Mouse (Mus musculus) midbrain, embryonic 13.5 days (tissue): ENCODE measurements around the gene Ddx25. TPM values are rescaled to one million over a fixed set of nuclear protein-coding genes. Genes with fewer than 3 reads are reported as not detected.

Experiments used
- ATAC-seq: fragments of 200-750 bp; cut with Nextera tagmentation; 2 replicates; pipeline ENCODE4 v1.8.0; 2017; ENCODE audit warnings: mild to moderate bottlenecking, moderate TSS enrichment, moderate library complexity
- H3K27ac ChIP-seq: fragments of 300-500 bp; sonication (generic); 2 replicates; pipeline ENCODE4 v1.5.1; 2015; ENCODE audit warnings: inconsistent platforms, mild to moderate bottlenecking, moderate library complexity
- H3K27me3 ChIP-seq: fragments of 300-500 bp; sonication (generic); 2 replicates; pipeline ENCODE4 v1.6.1; 2015; ENCODE audit warnings: mild to moderate bottlenecking, inconsistent platforms
- H3K36me3 ChIP-seq: fragments of 300-500 bp; sonication (generic); 2 replicates; pipeline ENCODE4 v1.6.1; 2015; ENCODE audit warnings: mild to moderate bottlenecking, inconsistent platforms
- H3K4me1 ChIP-seq: fragments of 300-500 bp; sonication (generic); replicated peaks from 2 replicates; pipeline ENCODE4 v1.6.1; 2015; ENCODE audit warnings: inconsistent platforms
- H3K4me2 ChIP-seq: fragments of 300-500 bp; sonication (generic); replicated peaks from 2 replicates; pipeline ENCODE4 v1.6.1; 2015; ENCODE audit warnings: moderate library complexity, mild to moderate bottlenecking, inconsistent platforms
- H3K4me3 ChIP-seq: fragments of 300-500 bp; sonication (generic); replicated peaks from 2 replicates; pipeline ENCODE4 v1.5.1; 2015; ENCODE audit warnings: mild to moderate bottlenecking, inconsistent platforms
- H3K9ac ChIP-seq: fragments of 300-500 bp; sonication (generic); replicated peaks from 2 replicates; pipeline ENCODE4 v1.6.1; 2015; ENCODE audit warnings: mild to moderate bottlenecking, inconsistent platforms
- H3K9me3 ChIP-seq: fragments of 300-500 bp; sonication (generic); 2 replicates; pipeline ENCODE4 v1.6.1; 2016; ENCODE audit warnings: mild to moderate bottlenecking, inconsistent platforms
- WGBS: fragments of 180-500 bp; shearing (Covaris S2); methylation state at CpG from one replicate; pipeline ENCODE4 v1.1.7; 2015; 5-methylcytosine and 5-hydroxymethylcytosine counted together
- polyA plus RNA-seq: library from polyadenylated mRNA; unstranded; fragments of >200 nt; fragmentation: Nextera tagmentation; extraction: Ambion mirVana; gene quantifications from 2 replicates; pipeline ENCODE4 v1.2.1, GENCODE M21; 2015

The Ddx25 gene
- polyA plus RNA-seq, 1 experiment from 2014 or later = 18.2 TPM

DNA sequence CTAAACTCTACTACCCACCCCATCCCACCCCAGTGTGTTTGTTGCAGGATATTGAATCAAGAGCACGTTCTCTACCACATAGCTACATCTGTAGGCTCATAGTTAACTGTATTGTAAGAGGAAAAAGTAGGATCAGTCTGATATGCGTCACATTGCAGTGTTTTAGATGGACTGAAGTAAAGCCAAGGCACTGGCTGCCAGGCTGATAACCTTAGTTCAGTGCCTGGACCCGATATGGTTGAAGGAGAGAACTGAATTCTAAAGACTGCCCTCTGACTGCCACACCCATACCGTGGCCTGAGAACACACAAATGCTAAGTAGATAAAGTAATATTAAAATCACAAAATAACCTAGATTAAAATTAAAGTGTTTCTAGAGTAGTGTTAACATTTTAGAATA is 22.5 kb downstream of the Ddx25 start:
- H3K4me1 ChIP-seq = no peaks in the 10 kb centered on the region
- H3K4me2 ChIP-seq = no peak overlapping the region
- H3K9me3 ChIP-seq = no peaks in the 10 kb centered on the region
- 0 out of 2 replicates have a peak, but pooled peaks cover 3% of the 10 kb centered on the region for H3K36me3 ChIP-seq
- no peak overlapping the region for H3K27ac ChIP-seq
- WGBS = 78% methylated on average over 4 of the region's 4 CpGs
- no peaks in the 10 kb centered on the region for H3K27me3 ChIP-seq
- H3K9ac ChIP-seq = no peak overlapping the region
- no peak for ATAC-seq
- H3K4me3 ChIP-seq = no peak overlapping the region

- H3K4me3 ChIP-seq = no peak overlapping the region
- WGBS = 2% methylated on average over 2 of the region's 2 CpGs
- H3K27ac ChIP-seq = no peak overlapping the region
- no peaks in the 10 kb centered on the region for H3K4me1 ChIP-seq
- H3K9me3 ChIP-seq = no peaks in the 10 kb centered on the region
- peak; percentile 94 for ATAC-seq
- H3K4me2 ChIP-seq = no peak overlapping the region
- H3K9ac ChIP-seq = no peak overlapping the region
- 0 out of 2 replicates have a peak, but pooled peaks cover 3% of the 10 kb centered on the region for H3K36me3 ChIP-seq
- no peaks in the 10 kb centered on the region for H3K27me3 ChIP-seq
These were observed 23.2 kb downstream of the Ddx25 start for GRCm38 (mm10) chr9:35535110-35535509.

GRCm38 (mm10) chr9:35533266-35533665 is 25.1 kb downstream of the Ddx25 start:
- Histone ChIP-seq H3K9ac (no peak overlapping the region), H3K9me3 (no peaks in the 10 kb centered on the region), H3K4me1 (no peaks in the 10 kb centered on the region), H3K36me3 (no peaks in the 10 kb centered on the region), H3K4me3 (no peak overlapping the region), H3K4me2 (no peak overlapping the region), H3K27ac (no peak overlapping the region), H3K27me3 (no peaks in the 10 kb centered on the region)
- no peak for ATAC-seq
- 79% methylated on average over 9 of the region's 9 CpGs for WGBS

GRCm38 (mm10) chr9:35529796-35530195 is 28.5 kb downstream of the Ddx25 start:
- Histone ChIP-seq H3K36me3 (no peaks in the 10 kb centered on the region), H3K4me3 (no peak overlapping the region), H3K9ac (no peak overlapping the region), H3K27ac (no peak overlapping the region), H3K27me3 (no peaks in the 10 kb centered on the region), H3K4me2 (no peak overlapping the region), H3K4me1 (no peaks in the 10 kb centered on the region), H3K9me3 (no peaks in the 10 kb centered on the region)
- WGBS = 40% methylated on average over 1 of the region's 1 CpGs
- ATAC-seq = no peak

GRCm38 (mm10) chr9:35529141-35529540 is 29.2 kb downstream of the Ddx25 start:
- H3K9ac ChIP-seq = no peak overlapping the region
- no peak overlapping the region for H3K27ac ChIP-seq
- H3K4me2 ChIP-seq = no peak overlapping the region
- H3K27me3 ChIP-seq = no peaks in the 10 kb centered on the region
- no peaks in the 10 kb centered on the region for H3K9me3 ChIP-seq
- ATAC-seq = no peak
- peaks cover 3% of the 10 kb centered on the region for H3K4me1 ChIP-seq
- 81% methylated on average over 3 of the region's 3 CpGs for WGBS
- no peaks in the 10 kb centered on the region for H3K36me3 ChIP-seq
- no peak overlapping the region for H3K4me3 ChIP-seq

- H3K4me1 ChIP-seq = peaks cover 14% of the 10 kb centered on the region
- WGBS = 18% methylated on average over 7 of the region's 7 CpGs
- H3K4me2 ChIP-seq = no peak overlapping the region; the same call in 1 of the 2 replicates
- H3K27me3 ChIP-seq = 0 out of 2 replicates have a peak, but pooled peaks cover 4% of the 10 kb centered on the region
- no peak overlapping the region for H3K4me3 ChIP-seq
- ATAC-seq = peak; percentile 85
- 0 out of 2 replicates have a peak overlapping the region, but pooled peaks have one; percentile 40 for H3K27ac ChIP-seq
- no peaks in the 10 kb centered on the region for H3K36me3 ChIP-seq
- no peaks in the 10 kb centered on the region for H3K9me3 ChIP-seq
- H3K9ac ChIP-seq = no peak overlapping the region
These were observed 34.4 kb downstream of the Ddx25 start for GRCm38 (mm10) chr9:35523941-35524411.

- H3K36me3 ChIP-seq = no peaks in the 10 kb centered on the region
- no peak overlapping the region for H3K9ac ChIP-seq
- H3K4me1 ChIP-seq = peaks cover 14% of the 10 kb centered on the region
- H3K27me3 ChIP-seq = 0 out of 2 replicates have a peak, but pooled peaks cover 4% of the 10 kb centered on the region
- no peak overlapping the region; the same call in 1 of the 2 replicates for H3K4me2 ChIP-seq
- no peaks in the 10 kb centered on the region for H3K9me3 ChIP-seq
- H3K27ac ChIP-seq = no peak overlapping the region
- WGBS = 10% methylated on average over 5 of the region's 5 CpGs
- ATAC-seq = peak; percentile 81
- no peak overlapping the region for H3K4me3 ChIP-seq
These were observed 34.8 kb downstream of the Ddx25 start for GRCm38 (mm10) chr9:35523541-35523940.

DNA sequence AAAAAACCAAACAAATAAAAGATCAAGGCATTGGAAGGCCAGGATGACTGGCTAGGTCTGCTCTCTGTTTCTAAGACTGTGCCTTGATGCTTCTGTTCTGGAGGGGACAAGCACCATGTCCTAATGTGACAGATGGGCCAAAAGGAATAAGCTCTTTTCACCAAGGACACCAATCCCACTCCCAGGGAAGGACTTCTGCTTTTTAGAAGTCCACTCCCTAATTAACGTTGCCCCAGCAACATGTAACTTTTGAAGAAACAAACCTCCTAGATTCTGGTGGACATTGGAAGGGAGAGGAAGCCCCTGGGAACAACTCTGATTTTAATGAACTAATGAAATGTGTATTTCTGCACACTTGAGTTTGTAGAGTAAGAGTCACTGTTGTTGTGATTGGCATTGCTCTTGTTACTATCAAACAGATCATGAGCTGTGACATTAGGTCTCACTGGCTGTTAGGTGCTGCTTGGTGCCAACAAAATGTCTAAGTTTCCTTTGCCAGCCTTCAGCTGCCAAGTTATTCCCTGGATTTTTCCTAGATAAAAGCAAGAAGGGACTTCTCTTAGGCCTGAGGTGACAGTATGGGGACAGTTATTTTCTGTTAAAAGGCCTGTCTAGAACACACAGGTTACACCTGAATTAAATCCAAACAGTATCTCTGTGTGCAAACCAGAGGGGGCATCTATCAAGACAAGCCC is 35.4 kb downstream of the Ddx25 start:
- WGBS = 57% methylated on average over 1 of the region's 1 CpGs

DNA sequence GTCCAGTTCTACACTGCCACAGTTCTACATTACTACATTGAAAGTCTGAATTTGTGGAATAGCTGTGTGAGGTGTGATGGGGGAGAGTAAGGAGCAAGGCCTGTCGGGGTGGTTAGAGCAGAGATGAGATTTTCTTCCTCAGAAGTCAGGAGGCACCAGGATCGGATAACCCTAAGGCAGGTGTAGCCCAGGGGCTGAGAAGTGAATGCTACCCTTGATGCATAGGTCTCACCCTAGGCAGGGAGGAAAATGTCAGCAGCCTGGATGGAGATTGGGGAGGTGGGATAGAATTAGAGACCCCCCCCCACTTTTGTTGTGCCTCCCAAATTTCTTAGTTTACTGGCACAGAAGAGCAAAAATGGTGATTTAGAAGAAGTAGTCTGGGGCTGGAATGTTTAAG is 36.1 kb downstream of the Ddx25 start:
- Histone ChIP-seq H3K4me2 (no peak overlapping the region), H3K27me3 (0 out of 2 replicates have a peak, but pooled peaks cover 4% of the 10 kb centered on the region), H3K36me3 (no peaks in the 10 kb centered on the region), H3K9me3 (no peaks in the 10 kb centered on the region), H3K4me1 (peaks cover 14% of the 10 kb centered on the region), H3K27ac (no peak overlapping the region), H3K4me3 (no peak overlapping the region), H3K9ac (no peak overlapping the region)
- ATAC-seq = no peak
- WGBS = 76% methylated on average over 2 of the region's 2 CpGs

More for the DNA sequence above, 35.4 kb downstream of the Ddx25 start:
- Histone ChIP-seq H3K27me3 (0 out of 2 replicates have a peak, but pooled peaks cover 4% of the 10 kb centered on the region), H3K27ac (no peak overlapping the region), H3K4me2 (no peak overlapping the region), H3K9me3 (no peaks in the 10 kb centered on the region), H3K36me3 (no peaks in the 10 kb centered on the region), H3K4me1 (peaks cover 14% of the 10 kb centered on the region), H3K4me3 (no peak overlapping the region), H3K9ac (no peak overlapping the region)
- no peak for ATAC-seq

- Histone ChIP-seq H3K27ac (no peak overlapping the region), H3K4me2 (no peak overlapping the region), H3K36me3 (no peaks in the 10 kb centered on the region), H3K27me3 (0 out of 2 replicates have a peak, but pooled peaks cover 4% of the 10 kb centered on the region), H3K4me3 (no peak overlapping the region), H3K4me1 (peaks cover 14% of the 10 kb centered on the region), H3K9me3 (no peaks in the 10 kb centered on the region), H3K9ac (no peak overlapping the region)
- 87% methylated on average over 6 of the region's 6 CpGs for WGBS
- ATAC-seq = no peak
These were observed 37.5 kb downstream of the Ddx25 start for GRCm38 (mm10) chr9:35520631-35521348.

GRCm38 (mm10) chr9:35518169-35518568 is 40.2 kb downstream of the Ddx25 start, which contains the start of gene Gm1113:
TSS of gene Gm1113 (minus strand) at chr9:35518269.
- H3K9ac ChIP-seq = no peak within 1 kb of the TSS
- no peak for ATAC-seq
- 75% methylated on average over 3 of the region's 3 CpGs for WGBS

GRCm38 (mm10) chr9:35516711-35517110 is 41.6 kb downstream of the Ddx25 start:
- no peak overlapping the region for H3K4me3 ChIP-seq
- no peak for ATAC-seq
- 91% methylated on average over 16 of the region's 16 CpGs for WGBS

More at GRCm38 (mm10) chr9:35518169-35518568, 40.2 kb downstream of the Ddx25 start, which contains the start of gene Gm1113:
- peaks cover 1% of the 10 kb centered on the region for H3K4me1 ChIP-seq
- no peak within 1 kb of the TSS for H3K4me3 ChIP-seq
- H3K36me3 ChIP-seq = no peaks in the 10 kb centered on the region
- no peak within 1 kb of the TSS for H3K27ac ChIP-seq
- H3K9me3 ChIP-seq = no peaks in the 10 kb centered on the region
- no peak within 1 kb of the TSS for H3K4me2 ChIP-seq
- H3K27me3 ChIP-seq = 0 out of 2 replicates have a peak, but pooled peaks cover 4% of the 10 kb centered on the region

More at GRCm38 (mm10) chr9:35516711-35517110, 41.6 kb downstream of the Ddx25 start:
- no peaks in the 10 kb centered on the region for H3K36me3 ChIP-seq
- no peaks in the 10 kb centered on the region for H3K27me3 ChIP-seq
- H3K4me1 ChIP-seq = no peaks in the 10 kb centered on the region
- H3K27ac ChIP-seq = no peak overlapping the region
- H3K9me3 ChIP-seq = no peaks in the 10 kb centered on the region
- H3K9ac ChIP-seq = no peak overlapping the region
- H3K4me2 ChIP-seq = no peak overlapping the region
